Mouse (Mus musculus) ES-Bruce4 (cell line): ENCODE data around the gene Krtap10-10.

Experiments used
- CTCF ChIP-seq: IDR thresholded peaks from one replicate; pipeline ENCODE4 v1.8.1; 2011; ENCODE audit warnings: low read depth, low read length
- POLR2A ChIP-seq: IDR thresholded peaks from one replicate; pipeline ENCODE4 v1.8.1; 2011; ENCODE audit warnings: low read length; ENCODE audit not compliant: insufficient read depth

DNA sequence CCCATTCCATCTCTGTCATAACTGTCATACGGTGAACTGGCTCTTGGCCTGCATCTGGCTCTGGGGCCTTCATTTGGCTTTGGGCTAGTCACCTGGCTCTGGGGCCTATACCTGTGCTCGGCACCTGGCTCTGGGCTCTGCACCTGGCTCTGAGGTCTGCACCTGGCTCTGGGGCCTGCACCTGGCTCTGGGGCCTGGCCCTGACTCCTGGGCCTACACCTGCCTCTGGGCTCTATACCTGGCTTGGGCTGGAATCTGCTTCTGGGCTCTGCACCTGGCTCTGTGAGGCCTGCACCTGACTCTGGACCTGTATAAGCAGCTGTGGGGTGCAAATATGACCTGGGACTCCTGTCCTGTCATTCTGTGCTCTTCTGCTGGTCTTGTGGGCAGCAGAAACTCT is 11.8 kb downstream of the Krtap10-10 start:
- TF ChIP-seq CTCF: no peak
- no peak for TF ChIP-seq POLR2A
